Mouse (Mus musculus): ENCODE measurements at regions not wholly inside any gene's neighbourhood (a gene's known extent, or its start where the extent isn't known, plus 50 kb on each side); places are given as distances from the start of the nearest gene placed in this dataset.

DNA sequence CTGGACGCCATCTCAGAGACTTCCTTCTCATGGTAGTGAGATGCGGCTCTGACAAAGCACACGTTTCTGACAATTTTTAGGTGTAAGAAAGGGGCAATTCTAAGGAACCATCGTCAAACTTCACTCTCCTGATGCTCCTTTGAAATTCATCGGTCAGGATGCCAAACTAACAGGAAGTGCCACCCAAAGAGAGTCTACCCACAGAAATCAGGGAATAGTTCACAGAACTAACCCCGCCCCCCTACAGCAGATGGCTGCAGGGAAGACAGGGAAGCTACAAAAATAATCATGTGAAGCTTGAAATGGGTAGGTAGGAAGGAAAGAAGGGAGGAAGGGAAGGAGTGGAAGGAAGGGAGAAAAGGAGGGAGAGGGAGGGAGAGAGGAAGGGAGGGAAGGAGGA, 240.1 kb upstream of the Eif4g2 start:
- no peak for DNase-seq

DNA sequence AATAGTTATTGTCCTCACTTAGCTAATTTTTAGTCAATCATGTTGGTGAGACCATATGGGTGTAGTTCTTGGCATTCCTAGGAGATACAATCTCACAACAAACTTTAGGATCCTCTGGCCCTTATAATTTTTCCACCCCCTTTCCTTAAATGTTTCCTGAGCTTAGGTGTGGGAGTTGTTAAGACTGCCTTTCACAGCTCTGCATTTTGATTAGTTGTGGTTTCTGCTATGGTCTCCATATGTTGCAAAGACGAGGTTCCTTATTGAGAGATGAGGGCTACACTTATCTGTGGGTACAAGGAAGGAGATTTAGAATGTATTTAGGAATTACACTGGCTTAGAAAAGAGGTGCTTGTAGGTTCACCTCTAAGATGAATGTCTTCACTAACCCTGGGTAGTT, 237.1 kb upstream of the Eif4g2 start:
- DNase-seq, result no peak

DNA sequence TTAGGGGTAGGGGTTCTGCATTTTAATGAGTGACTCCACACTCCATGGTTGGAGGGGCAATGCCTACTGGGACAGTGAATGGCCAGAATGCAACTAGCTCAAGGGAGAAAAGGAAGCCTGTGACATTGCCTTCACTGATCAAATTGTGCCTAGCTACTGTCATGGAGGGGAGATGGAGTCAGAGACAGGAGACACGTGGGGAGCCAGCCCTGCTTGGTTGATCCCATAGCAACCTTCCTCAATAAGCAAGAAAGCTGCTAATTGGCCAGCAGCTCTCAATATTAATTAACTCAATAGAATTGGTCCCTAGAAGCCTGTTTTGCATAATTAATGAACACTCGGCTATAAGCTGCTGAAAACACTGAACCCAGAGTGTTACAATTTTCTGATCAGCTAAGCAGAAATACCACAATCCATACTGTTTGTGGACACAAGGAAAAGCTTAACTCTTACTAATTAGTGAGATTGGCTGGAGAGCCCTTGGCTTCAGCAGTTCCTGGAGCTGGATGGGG, 233.7 kb upstream of the Eif4g2 start:
- no peak for DNase-seq

DNA sequence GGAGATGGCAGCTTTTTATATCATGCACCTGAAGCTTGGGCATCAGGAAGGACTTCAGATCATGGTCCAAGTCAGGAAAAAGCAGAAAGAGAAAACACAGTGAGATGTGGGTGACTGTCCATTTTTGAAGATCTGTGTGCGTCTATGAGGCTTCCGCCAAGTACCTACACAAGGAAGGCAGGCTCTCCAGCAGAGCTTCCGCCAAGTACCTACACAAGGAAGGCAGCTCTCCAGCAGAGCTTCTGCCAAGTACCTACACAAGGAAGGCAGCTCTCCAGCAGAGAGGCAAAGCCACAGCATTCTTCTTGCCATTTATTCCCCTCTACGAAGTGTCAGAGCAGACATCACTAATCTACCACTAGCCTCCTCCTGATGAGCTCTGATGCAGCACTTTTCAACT, 231.1 kb upstream of the Eif4g2 start:
- DNase-seq, result no peak

DNA sequence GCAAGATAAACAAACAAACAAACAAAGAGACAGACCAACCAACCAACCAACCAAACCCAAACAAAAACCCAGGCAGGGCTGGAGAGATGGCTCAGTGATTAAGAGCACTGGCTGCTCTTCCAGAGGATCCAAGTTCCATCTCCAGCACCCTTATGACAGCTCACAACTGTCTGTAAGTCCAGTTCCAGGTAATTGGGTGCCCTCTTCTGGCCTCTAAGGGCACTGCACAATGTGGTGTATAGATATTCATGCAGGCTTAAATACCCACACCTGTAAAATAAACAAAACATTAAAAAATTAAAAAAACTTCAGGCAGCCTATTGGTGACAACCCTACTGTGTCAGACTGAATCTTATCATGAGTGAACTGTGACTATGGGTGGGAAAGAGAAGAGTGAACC, 222.4 kb upstream of the Eif4g2 start:
- DNase-seq, result peak; percentile 18

- DNase-seq, result no peak
Measured at GRCm38 (mm10) chr7:111301791-111302488, 219.1 kb upstream of the Eif4g2 start.

DNA sequence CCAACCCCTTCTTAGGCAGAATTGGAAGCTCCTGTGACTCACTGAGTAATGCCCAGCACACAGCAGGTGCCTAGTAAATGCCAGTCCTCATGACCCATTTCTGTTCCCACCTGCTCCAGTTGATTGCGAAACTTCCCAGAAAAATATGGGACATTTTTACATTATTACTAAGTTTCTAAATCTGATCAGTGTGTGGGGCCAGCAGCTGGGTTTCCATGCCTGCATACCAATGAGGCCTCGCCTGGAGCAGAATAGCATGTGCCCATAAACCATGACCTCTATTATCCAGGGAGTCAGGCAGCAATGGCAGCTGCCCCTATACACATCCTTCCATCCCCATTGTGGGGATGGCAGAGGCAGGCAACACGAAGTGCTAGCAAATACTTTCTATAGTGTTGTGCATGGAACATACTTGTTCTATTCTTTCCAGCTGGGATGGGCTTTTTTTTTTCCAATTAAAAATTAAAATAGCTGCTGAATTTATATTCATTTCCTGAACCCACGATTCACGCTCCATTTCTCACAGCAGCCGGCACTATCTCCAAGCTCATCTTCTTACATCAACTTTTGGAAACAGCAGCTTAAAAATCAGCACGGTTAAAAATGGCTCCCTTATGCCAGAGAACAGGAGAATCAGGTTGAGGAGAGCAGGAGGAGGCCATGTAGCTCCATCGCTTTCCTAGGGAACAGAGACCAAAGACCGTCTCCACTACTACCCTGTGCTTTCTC, 214.5 kb upstream of the Eif4g2 start:
- no peak for DNase-seq

DNA sequence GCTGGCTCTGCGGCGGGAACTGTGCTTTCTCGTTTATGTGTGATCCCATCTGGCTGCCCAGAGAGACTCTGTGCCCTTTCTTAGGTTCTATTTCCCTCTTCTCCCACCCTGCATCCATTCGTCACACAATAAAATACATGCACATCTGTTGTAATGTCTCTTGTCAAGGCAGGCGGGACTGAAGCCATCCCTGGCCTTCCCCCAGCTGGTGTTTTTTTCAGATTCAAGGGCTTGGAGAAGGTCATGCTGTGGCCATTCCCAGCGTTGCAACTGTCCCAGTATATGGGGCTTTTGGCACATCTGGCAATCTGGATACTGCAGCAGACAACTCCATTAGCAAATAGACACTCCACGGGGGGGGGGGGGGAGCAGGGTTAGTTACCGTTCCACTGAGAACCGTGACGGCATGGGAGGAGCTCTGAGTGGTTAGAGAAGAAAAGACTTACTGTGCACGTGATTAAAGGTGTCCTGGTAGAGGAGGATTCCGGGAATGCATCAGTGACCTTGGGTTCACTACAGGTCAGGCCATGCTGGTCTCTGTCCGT, 200.7 kb upstream of the Eif4g2 start:
- DNase-seq, result no peak

DNA sequence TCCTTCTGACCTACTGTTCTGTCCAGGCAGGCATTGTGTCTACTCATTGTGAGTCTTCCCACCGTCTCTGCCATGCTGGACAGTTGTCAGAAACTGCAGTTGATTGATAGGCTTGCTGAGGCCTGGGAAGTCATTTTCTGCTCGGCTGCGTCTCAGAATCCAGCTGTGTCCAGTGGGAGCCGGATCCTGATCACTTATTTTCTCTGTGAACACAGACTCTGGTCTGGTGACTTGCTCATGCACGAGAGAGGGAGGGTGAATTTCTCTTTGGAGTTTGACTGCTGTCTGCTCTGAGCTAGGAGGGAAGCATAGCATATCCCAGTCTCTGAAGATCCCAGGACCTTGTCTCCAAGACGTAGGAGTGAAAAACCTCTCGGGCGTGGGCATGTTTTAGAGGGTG, 199.5 kb upstream of the Eif4g2 start:
- DNase-seq, result no peak

DNA sequence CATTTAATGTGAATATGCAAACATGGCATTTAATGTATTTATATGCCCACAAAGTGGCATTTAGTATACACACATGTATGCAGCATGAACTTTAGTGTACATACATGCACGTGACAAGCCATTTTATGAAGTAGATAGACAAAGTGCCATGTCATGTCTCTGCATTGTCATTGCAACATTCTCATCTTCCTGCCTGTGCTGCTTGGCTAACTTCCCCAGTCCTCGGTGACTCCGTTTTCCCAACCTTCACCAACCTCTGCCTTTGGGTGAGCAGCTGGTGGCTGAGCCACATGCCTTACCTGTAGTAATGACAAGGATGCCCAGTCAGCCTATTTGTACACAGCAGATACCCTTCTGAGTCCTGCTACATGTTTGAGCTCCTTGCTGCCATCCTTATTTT, 194.9 kb upstream of the Eif4g2 start:
- DNase-seq, result no peak

- no peak for DNase-seq
Measured at GRCm38 (mm10) chr7:111273839-111274238, 191.0 kb upstream of the Eif4g2 start.

DNA sequence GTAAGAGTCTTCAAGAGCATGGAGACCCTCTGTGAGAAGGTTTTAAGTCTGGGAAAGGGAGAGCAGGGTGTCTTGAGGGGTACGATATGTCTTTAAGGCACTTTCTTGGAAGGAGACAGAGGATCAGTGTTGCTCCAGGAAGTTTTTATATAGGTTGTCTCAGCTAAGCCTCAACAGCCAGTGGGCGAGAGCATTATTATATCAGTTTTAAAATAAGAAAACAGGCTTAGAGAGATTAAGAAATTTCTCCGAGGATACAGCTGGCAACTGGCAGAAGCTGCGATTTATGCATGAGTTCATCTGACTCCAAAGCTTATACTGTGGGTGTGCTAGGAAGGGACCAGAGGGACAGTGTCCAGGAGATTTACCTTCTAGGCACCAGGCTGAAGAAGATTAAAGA, 188.0 kb upstream of the Eif4g2 start:
- DNase-seq, result no peak

DNA sequence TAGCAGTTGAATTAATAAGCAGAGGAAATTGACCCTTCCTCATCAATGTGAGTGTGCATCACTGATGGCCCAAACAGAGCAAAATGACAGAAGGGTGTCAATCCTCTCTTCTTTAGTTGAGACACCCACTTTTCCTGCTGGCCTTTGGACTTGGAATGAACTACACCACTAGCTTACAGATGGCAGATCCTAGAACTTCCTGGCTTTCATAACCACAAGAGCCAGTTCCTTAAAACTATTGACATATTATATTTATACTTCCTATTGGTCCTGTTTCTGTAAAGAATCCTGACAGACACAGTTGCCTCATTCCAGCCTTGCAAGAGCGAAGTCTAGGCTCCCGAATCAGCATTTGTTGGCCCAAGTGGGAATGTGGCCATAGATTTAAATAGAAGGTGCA, 185.4 kb upstream of the Eif4g2 start:
- no peak for DNase-seq

GRCm38 (mm10) chr7:111263302-111263701, 180.5 kb upstream of the Eif4g2 start:
- peak; percentile 51 for DNase-seq

GRCm38 (mm10) chr7:111259630-111260574, 177.1 kb upstream of the Eif4g2 start:
- DNase-seq, result peak; percentile 38

DNA sequence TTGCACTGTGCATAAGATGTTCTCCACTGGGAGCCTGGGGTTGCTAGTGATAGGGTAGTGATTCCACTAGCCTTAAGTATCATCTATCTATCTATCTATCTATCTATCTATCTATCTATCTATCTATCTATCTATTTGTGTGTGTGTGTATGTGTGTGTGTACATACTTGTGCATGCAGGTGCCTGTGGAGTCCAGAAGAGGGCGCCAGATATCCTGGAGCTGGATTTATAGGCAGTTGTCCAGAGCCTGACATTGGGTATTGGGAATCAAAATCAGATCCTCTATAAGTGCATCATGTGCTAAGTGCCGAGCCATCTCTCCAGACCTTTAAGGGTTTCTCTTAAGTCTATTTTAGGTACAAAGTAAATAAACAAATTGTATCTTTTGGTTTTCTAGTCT, 175.0 kb upstream of the Eif4g2 start:
- no peak for DNase-seq

GRCm38 (mm10) chr7:111256199-111256598, 173.4 kb upstream of the Eif4g2 start:
- no peak for DNase-seq

DNA sequence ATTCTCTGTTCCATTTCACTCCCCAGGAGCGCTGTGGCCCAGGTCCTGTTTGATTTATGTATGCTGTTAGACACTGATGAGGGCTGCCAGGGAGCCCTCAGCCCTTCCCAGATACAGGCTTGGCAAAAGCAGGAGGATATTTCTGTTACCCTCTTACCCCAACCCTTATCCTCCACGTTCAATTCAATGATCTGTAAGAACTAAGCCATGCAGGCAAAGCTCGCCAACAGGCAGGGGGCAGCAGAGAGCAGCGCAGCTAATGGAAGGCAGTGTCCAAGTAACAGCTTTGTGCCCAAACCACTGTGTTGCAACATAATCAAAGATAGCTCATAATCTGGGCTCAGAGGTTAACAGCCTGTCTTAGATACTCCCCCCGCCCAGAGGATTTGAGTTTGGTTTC, 166.8 kb upstream of the Eif4g2 start:
- DNase-seq, result peak; percentile 90

- no peak for DNase-seq
Measured at GRCm38 (mm10) chr7:111245488-111245887, 162.7 kb upstream of the Eif4g2 start.

DNA sequence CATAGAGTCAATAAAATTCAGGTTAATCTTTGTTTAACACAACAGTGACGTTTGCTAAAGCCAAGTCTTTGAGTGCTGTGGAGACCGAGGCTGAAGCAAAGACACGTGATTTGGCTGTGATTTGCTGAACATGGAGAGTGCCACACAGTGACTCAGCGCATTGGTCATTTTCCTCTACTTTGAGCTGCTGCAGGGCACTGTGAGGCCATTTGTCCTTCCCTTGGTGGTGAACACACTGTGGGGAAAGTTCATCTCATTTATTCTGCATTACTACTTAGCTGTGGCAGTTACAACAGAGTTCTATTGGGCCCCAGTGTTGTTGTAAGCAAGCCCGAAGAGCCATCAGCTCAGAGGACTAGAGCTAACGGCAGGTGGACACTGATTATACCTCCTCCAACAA, 162.2 kb upstream of the Eif4g2 start:
- peak; percentile 27 for DNase-seq

GRCm38 (mm10) chr7:111243831-111244230, 161.0 kb upstream of the Eif4g2 start:
- no peak for DNase-seq

- DNase-seq, result no peak
Measured at GRCm38 (mm10) chr7:111242646-111243045, 159.8 kb upstream of the Eif4g2 start.

DNA sequence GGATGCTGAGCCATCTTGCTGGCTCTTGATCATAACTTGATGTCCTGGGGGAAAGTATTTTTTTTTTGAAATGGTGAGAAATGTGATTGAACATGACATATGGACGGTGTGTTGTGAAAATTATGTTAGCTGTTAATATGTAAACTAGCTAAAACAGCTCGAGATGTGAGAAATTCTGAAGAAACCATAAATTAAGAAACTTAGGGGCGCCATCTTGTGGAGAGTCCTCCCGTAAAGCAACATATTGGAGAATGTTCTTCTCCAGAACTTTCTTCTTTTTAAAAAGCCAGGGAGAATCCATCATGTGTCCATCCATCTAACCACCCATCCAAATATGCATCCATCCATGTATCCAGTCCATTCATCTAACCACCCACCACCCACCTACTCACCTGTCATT, 158.7 kb upstream of the Eif4g2 start:
- DNase-seq, result peak; percentile 56

Data from lung, postnatal 36 days (tissue).